Mouse (Mus musculus): ENCODE data around the gene 2200002J24Rik.

DNA sequence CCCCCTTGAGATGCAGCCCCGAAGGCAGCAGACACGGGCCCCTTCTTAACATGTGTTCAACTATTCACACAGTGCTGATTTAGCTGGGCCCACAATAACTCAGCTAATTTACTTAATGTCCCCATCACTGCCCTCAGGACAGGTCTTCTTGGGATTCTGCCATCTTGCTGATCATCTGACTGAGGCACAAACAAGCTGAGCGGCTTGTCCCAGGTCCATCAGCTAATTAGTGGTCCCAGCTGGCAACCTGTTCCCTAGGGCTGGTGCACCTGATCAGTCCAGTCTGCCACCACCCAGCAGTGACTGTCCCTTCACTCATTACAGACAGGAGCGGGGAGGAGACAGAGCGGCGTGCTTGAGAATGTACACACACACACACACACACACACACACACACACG, 22.6 kb downstream of the 2200002J24Rik start:
- no peak for TF ChIP-seq MAFK (IDR thresholded peaks at IDR 0.05; ENCODE audit: insufficient read depth, low read depth, low read length)
- no peak for TF ChIP-seq ZNF384 (IDR thresholded peaks at IDR 0.05; ENCODE audit: low read depth, low read length)
- TF ChIP-seq HCFC1 (IDR thresholded peaks at IDR 0.05; ENCODE audit: borderline replicate concordance, insufficient read depth, low read length) = no peak
- no peak for TF ChIP-seq CHD2 (IDR thresholded peaks at IDR 0.05; ENCODE audit: low read depth, low read length)
